Mouse (Mus musculus): Measurements from ENCODE around the gene Strbp. TPM values are rescaled to one million over a fixed set of nuclear protein-coding genes. Genes with fewer than 3 reads are reported as not detected.
A peak's percentile ranks its signal among the peaks of the same experiment; 100 is the strongest.

Strbp gene
- total and polyA plus RNA-seq, 2 experiments from 2014 or later: 49.6 to 102 TPM

DNA sequence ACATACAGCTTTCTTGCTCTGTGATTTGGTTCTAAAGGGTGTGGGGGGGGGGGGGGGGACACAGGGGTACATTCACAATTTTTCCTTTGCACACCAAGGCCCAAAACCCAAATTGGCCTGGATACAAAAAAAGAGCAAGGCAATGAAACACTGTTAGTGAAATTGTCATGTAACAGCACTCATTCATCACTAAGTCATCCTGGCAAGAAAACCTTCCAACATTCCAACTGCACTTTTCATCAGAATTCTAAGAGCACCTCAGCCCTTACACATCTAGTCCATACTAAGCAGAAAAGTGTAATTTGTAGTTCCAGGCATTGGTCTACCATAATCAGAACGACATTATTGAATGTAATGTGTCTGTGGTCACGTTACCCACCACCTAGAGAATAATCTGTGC is 131.5 kb downstream of the Strbp start:
- Histone ChIP-seq H3K4me2 (ENCODE audit: low read depth, low read length) (no peak overlapping the region), H3K9ac (replicated peaks; ENCODE audit: low read length) (no peak overlapping the region), H3K27me3 (ENCODE audit: insufficient read depth, low read length) (no peaks in the 10 kb centered on the region), H3K4me3 (ENCODE audit: low read length) (no peak overlapping the region), H3K9me3 (ENCODE audit: low read length) (no peaks in the 10 kb centered on the region), H3K36me3 (ENCODE audit: insufficient read depth, low read length) (peaks cover 5% of the 10 kb centered on the region), H3K4me1 (ENCODE audit: insufficient read depth, low read length) (no peaks in the 10 kb centered on the region), H3K27ac (no peak overlapping the region)
- ATAC-seq: no peak
- no peak for DNase-seq (ENCODE audit: low spot score)
- 90% methylated on average over 2 of the region's 2 CpGs for WGBS
- no peak for TF ChIP-seq CTCF (IDR thresholded peaks at IDR 0.05; ENCODE audit: low read depth)

DNA sequence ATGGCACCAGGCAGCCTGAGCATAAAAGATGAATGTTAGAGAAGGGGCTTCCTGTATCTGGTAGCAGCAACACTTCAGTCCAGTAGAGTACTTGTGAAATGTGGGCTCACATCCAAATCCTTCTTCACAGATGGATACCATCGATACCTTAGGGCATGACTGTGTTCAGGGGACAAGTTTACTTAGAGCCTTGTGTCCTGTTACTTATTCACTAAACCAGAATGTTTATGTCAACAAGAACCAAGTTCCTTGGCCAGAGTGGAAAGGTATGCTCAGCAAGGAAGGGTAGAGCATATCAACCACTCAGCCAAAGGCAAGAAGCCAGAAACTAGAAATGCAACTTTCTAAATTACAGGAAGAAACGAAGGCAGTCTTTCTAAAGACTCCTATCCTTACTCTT is 133.0 kb downstream of the Strbp start:
- Histone ChIP-seq H3K4me1 (ENCODE audit: insufficient read depth, low read length) (no peaks in the 10 kb centered on the region), H3K27me3 (ENCODE audit: insufficient read depth, low read length) (no peaks in the 10 kb centered on the region), H3K4me2 (ENCODE audit: low read depth, low read length) (no peak overlapping the region), H3K4me3 (ENCODE audit: low read length) (no peak overlapping the region), H3K36me3 (ENCODE audit: insufficient read depth, low read length) (peaks cover 11% of the 10 kb centered on the region), H3K9me3 (ENCODE audit: low read length) (no peaks in the 10 kb centered on the region), H3K27ac (no peak overlapping the region), H3K9ac (replicated peaks; ENCODE audit: low read length) (no peak overlapping the region)
- no peak for TF ChIP-seq CTCF (IDR thresholded peaks at IDR 0.05; ENCODE audit: low read depth)
- 77% methylated on average over 2 of the region's 2 CpGs for WGBS
- ATAC-seq (no peak), DNase-seq (ENCODE audit: low spot score) (peak; percentile 5)

- Histone ChIP-seq H3K9me3 (ENCODE audit: low read length) (no peaks in the 10 kb centered on the region), H3K36me3 (ENCODE audit: insufficient read depth, low read length) (peaks cover 17% of the 10 kb centered on the region), H3K9ac (replicated peaks; ENCODE audit: low read length) (no peak overlapping the region), H3K27ac (0 out of 2 replicates have a peak overlapping the region, but pooled peaks have one; percentile 21), H3K4me2 (ENCODE audit: low read depth, low read length) (no peak overlapping the region), H3K27me3 (ENCODE audit: insufficient read depth, low read length) (no peaks in the 10 kb centered on the region), H3K4me1 (ENCODE audit: insufficient read depth, low read length) (no peaks in the 10 kb centered on the region), H3K4me3 (ENCODE audit: low read length) (no peak overlapping the region)
- TF ChIP-seq CTCF (IDR thresholded peaks at IDR 0.05; ENCODE audit: low read depth): no peak
- WGBS: 55% methylated on average over 5 of the region's 5 CpGs
- DNase-seq (ENCODE audit: low spot score): peak; percentile 15
- peak; percentile 30; the same call in 1 of the 2 replicates for ATAC-seq
These were observed 133.8 kb downstream of the Strbp start for GRCm38 (mm10) chr2:37569888-37570287.

- Histone ChIP-seq H3K9me3 (ENCODE audit: low read length) (no peaks in the 10 kb centered on the region), H3K4me3 (ENCODE audit: low read length) (no peak overlapping the region), H3K4me1 (ENCODE audit: insufficient read depth, low read length) (no peaks in the 10 kb centered on the region), H3K9ac (replicated peaks; ENCODE audit: low read length) (no peak overlapping the region), H3K36me3 (ENCODE audit: insufficient read depth, low read length) (peaks cover 41% of the 10 kb centered on the region), H3K27ac (no peak overlapping the region), H3K27me3 (ENCODE audit: insufficient read depth, low read length) (no peaks in the 10 kb centered on the region), H3K4me2 (ENCODE audit: low read depth, low read length) (no peak overlapping the region)
- ATAC-seq: no peak
- TF ChIP-seq CTCF (IDR thresholded peaks at IDR 0.05; ENCODE audit: low read depth): no peak
- 76% methylated on average over 1 of the region's 1 CpGs for WGBS
- no peak for DNase-seq (ENCODE audit: low spot score)
These were observed 137.6 kb downstream of the Strbp start for GRCm38 (mm10) chr2:37566035-37566434.

DNA sequence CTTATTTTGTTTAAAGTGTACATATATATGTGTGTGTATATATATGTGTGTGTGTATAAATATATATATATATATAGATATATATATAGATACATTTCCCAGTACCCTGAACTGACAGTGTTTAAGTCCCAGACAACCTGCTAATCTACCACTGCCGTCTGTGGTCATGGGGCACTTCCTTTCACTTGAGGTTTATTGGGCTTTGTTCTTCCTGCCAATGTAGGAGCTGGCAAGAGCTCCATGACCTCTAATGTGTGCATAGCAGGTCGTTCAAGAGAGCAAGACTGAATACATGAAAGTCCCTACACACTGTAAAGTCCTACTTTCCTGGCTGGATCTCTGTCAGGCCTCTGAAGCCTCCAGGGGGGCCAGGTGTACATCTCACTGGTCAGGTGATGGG is 138.1 kb downstream of the Strbp start:
- Histone ChIP-seq H3K27ac (no peak overlapping the region), H3K4me2 (ENCODE audit: low read depth, low read length) (no peak overlapping the region), H3K4me3 (ENCODE audit: low read length) (no peak overlapping the region), H3K36me3 (ENCODE audit: insufficient read depth, low read length) (peaks cover 46% of the 10 kb centered on the region), H3K4me1 (ENCODE audit: insufficient read depth, low read length) (no peaks in the 10 kb centered on the region), H3K9me3 (ENCODE audit: low read length) (no peaks in the 10 kb centered on the region), H3K27me3 (ENCODE audit: insufficient read depth, low read length) (no peaks in the 10 kb centered on the region), H3K9ac (replicated peaks; ENCODE audit: low read length) (no peak overlapping the region)
- WGBS: 62% methylated on average over 2 of the region's 2 CpGs
- no peak for TF ChIP-seq CTCF (IDR thresholded peaks at IDR 0.05; ENCODE audit: low read depth)
- ATAC-seq (no peak), DNase-seq (ENCODE audit: low spot score) (no peak)

- no peak for ATAC-seq
- H3K36me3 ChIP-seq (ENCODE audit: insufficient read depth, low read length): peaks cover 54% of the 10 kb centered on the region
- no peak overlapping the region for H3K9ac ChIP-seq (replicated peaks; ENCODE audit: low read length)
These were observed 147.3 kb downstream of the Strbp start for GRCm38 (mm10) chr2:37556366-37556765.

DNA sequence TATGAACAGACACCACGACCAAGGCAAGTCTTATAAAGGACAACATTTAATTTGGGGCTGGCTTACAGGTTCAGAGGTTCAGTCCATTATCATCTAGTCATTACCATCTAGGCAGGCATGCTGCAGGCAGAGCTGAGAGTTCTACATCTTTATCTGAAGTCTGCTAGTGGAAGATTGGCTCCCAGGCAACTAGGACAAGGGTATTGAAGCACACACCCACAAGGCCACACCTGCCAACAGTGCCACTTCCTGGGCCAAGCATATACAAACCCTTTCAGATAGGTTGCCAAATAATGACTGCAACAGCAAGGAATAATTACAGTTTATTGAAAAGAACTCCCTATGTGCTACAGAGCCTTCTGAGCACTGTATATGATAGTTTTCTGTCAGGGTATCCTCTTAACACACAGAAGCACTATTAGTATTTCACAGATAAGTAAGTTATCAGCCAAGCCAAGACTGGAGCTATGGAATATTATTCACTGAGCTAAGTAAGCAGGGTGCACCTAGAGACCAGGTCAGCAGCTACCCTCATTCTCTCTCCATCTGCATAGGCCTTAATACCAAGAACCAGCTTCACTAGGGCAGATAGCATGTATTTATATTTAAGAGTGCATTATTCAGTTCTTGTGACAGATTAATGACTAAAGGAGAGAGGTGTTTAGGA is 154.2 kb downstream of the Strbp start:
- DNase-seq (ENCODE audit: low spot score) (no peak), ATAC-seq (no peak)
- Histone ChIP-seq H3K4me3 (ENCODE audit: low read length) (no peak overlapping the region), H3K36me3 (ENCODE audit: insufficient read depth, low read length) (peaks cover 34% of the 10 kb centered on the region), H3K9ac (replicated peaks; ENCODE audit: low read length) (no peak overlapping the region), H3K9me3 (ENCODE audit: low read length) (no peaks in the 10 kb centered on the region), H3K27ac (no peak overlapping the region), H3K27me3 (ENCODE audit: insufficient read depth, low read length) (no peaks in the 10 kb centered on the region), H3K4me2 (ENCODE audit: low read depth, low read length) (no peak overlapping the region), H3K4me1 (ENCODE audit: insufficient read depth, low read length) (no peaks in the 10 kb centered on the region)
- TF ChIP-seq CTCF (IDR thresholded peaks at IDR 0.05; ENCODE audit: low read depth): no peak
- WGBS: 80% methylated on average over 1 of the region's 1 CpGs

More at GRCm38 (mm10) chr2:37556366-37556765, 147.3 kb downstream of the Strbp start:
- Histone ChIP-seq H3K27me3 (ENCODE audit: insufficient read depth, low read length) (no peaks in the 10 kb centered on the region), H3K4me2 (ENCODE audit: low read depth, low read length) (no peak overlapping the region), H3K4me3 (ENCODE audit: low read length) (no peak overlapping the region), H3K27ac (no peak overlapping the region), H3K9me3 (ENCODE audit: low read length) (no peaks in the 10 kb centered on the region), H3K4me1 (ENCODE audit: insufficient read depth, low read length) (no peaks in the 10 kb centered on the region)
- no peak for TF ChIP-seq CTCF (IDR thresholded peaks at IDR 0.05; ENCODE audit: low read depth)
- DNase-seq (ENCODE audit: low spot score): no peak
- 78% methylated on average over 2 of the region's 2 CpGs for WGBS
